Mouse (Mus musculus) heart, adult 2 months (tissue): Measurements from ENCODE around the gene Dnaja3.

Experiments
- EP300 ChIP-seq: fragments of 200-500 bp; IDR thresholded peaks from 2 replicates; pipeline ENCODE4 v1.6.1; 2011; ENCODE audit warnings: low read depth, low read length, control low read depth; ENCODE audit not compliant: insufficient read depth
- POLR2A ChIP-seq: fragments of 200-500 bp; IDR thresholded peaks from 2 replicates; pipeline ENCODE4 v1.6.1; 2011; ENCODE audit warnings: mild to moderate bottlenecking, low read depth, low read length, control low read depth; ENCODE audit not compliant: insufficient read depth

DNA sequence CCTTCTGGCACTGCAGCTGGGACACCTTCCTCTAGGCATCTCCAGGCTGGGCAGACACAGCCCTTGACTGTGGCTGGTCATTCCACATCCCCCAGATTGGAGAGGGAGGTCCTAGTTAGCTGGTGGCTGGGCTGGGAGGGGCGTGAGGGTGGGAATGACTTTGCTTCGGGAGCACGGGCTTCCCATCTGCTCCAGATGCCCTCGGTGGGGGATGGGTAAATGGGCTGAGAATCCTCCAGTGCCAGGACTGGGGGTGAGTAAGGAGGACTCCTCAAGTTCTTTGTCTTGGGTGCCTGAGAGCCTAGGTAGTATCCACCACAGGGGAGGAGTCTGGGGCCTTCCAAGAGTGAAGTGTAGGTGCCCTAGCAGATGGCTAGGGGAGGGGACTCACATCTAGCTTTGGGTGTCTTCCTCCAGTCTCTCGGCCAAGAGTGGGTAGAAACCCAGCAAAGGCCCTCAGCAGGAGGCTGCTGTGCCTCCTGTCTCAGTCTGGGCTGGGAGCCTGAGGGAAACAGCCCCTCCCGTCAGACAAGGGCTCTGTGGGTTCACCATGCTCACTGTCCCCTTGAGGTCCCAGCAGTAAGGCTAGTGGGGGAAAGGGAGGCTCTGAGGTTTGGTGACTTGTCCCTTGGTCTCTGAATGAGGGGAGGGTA, 40.8 kb upstream of the Dnaja3 start:
- TF ChIP-seq POLR2A (no peak), EP300 (no peak)
